Mouse (Mus musculus) forebrain, postnatal 0 days (tissue): ENCODE results near the gene Ip6k2. TPM values are rescaled to one million over a fixed set of nuclear protein-coding genes. Genes with fewer than 3 reads are reported as not detected.
A peak's percentile ranks its signal among the peaks of the same experiment; 100 is the strongest.

Experiments
- ATAC-seq: fragments of 200-750 bp; cut with Nextera tagmentation; 2 replicates; pipeline ENCODE4 v1.8.0; 2017; ENCODE audit warnings: mild to moderate bottlenecking, moderate library complexity
- DNase-seq: peaks from one replicate; pipeline ENCODE4 v3.0.0-alpha.2; 2015
- H3K27ac ChIP-seq: fragments of 300-500 bp; sonication (generic); 2 replicates; pipeline ENCODE4 v1.5.1; 2014; ENCODE audit warnings: low read depth, mild to moderate bottlenecking, antibody characterized with exemption, low read length, moderate library complexity, mixed read lengths
- H3K27me3 ChIP-seq: fragments of 300-500 bp; sonication (generic); 2 replicates; pipeline ENCODE4 v1.6.1; 2014; ENCODE audit warnings: mild to moderate bottlenecking, low read length, mixed read lengths; ENCODE audit not compliant: insufficient read depth
- H3K36me3 ChIP-seq: fragments of 300-500 bp; sonication (generic); 2 replicates; pipeline ENCODE4 v1.6.1; 2014; ENCODE audit warnings: mild to moderate bottlenecking, moderate library complexity; ENCODE audit not compliant: insufficient read depth
- H3K4me1 ChIP-seq: fragments of 300-500 bp; sonication (generic); 2 replicates; pipeline ENCODE4 v1.6.1; 2014; ENCODE audit warnings: antibody characterized with exemption; ENCODE audit not compliant: insufficient read depth
- H3K4me2 ChIP-seq: fragments of 300-500 bp; sonication (generic); 2 replicates; pipeline ENCODE4 v1.6.1; 2014; ENCODE audit warnings: low read depth, mild to moderate bottlenecking, moderate library complexity
- H3K4me3 ChIP-seq: fragments of 300-500 bp; sonication (generic); 2 replicates; pipeline ENCODE4 v1.5.1; 2014; ENCODE audit warnings: low read depth, low read length, mixed read lengths
- H3K9ac ChIP-seq: fragments of 300-500 bp; sonication (generic); 2 replicates; pipeline ENCODE4 v1.6.1; 2014; ENCODE audit warnings: mild to moderate bottlenecking
- H3K9me3 ChIP-seq: fragments of 300-500 bp; sonication (generic); 2 replicates; pipeline ENCODE4 v1.6.1; 2016; ENCODE audit warnings: low read length
- CTCF ChIP-seq: sonication (generic); IDR thresholded peaks from 2 replicates; pipeline ENCODE4 v1.5.1; 2016; ENCODE audit warnings: antibody characterized with exemption, control low read depth, low read depth
- WGBS: fragments of 180-500 bp; shearing (Covaris S2); extraction: QIAGEN DNeasy Blood & Tissue Kit; methylation state at CpG from one replicate; pipeline ENCODE4 v1.1.7; 2014; 5-methylcytosine and 5-hydroxymethylcytosine counted together
- polyA plus RNA-seq: library from polyadenylated mRNA; unstranded; fragments of >200 nt; fragmentation: Nextera tagmentation; extraction: Ambion mirVana; gene quantifications from 2 replicates; pipeline ENCODE4 v1.2.1, GENCODE M21; 2015
- total RNA-seq: library from RNA; depleted of rRNA; stranded (reverse); fragments of >200 nt; gene quantifications from 2 replicates; pipeline ENCODE4 v1.2.3, GENCODE M21; 2014

The Ip6k2 gene
- total and polyA plus RNA-seq, 2 experiments from 2014 or later, result 140 to 218 TPM

GRCm38 (mm10) chr9:108826700-108827340, 43.2 kb downstream of the Ip6k2 start:
- TF ChIP-seq CTCF, result no peak
- H3K36me3 ChIP-seq, result peaks cover 31% of the 10 kb centered on the region
- peak overlapping the region; percentile 88 for H3K9ac ChIP-seq
- H3K4me2 ChIP-seq, result peak overlapping the region; percentile 88
- peak overlapping the region; percentile 80 for H3K4me3 ChIP-seq
- DNase-seq, result peak; percentile 79
- WGBS, result 2% methylated on average over 39 of the region's 39 CpGs
- ATAC-seq, result no peak
- H3K4me1 ChIP-seq, result peaks cover 25% of the 10 kb centered on the region
- H3K9me3 ChIP-seq, result no peaks in the 10 kb centered on the region
- H3K27me3 ChIP-seq, result no peaks in the 10 kb centered on the region
- peak overlapping the region; percentile 89 for H3K27ac ChIP-seq

DNA sequence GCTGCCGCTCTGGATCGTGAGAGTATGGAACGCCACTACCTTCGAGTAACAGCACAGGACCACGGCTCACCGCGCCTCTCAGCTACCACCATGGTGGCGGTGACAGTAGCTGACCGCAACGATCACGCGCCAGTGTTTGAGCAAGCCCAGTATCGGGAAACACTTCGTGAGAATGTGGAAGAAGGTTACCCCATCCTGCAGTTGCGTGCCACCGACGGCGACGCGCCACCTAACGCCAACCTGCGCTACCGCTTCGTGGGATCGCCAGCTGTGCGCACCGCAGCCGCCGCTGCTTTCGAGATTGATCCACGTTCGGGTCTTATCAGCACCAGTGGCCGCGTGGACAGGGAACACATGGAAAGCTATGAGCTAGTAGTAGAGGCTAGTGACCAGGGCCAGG, 43.9 kb downstream of the Ip6k2 start:
- WGBS, result 11% methylated on average over 34 of the region's 34 CpGs
- H3K4me2 ChIP-seq, result peak overlapping the region; percentile 88
- no peaks in the 10 kb centered on the region for H3K27me3 ChIP-seq
- H3K4me3 ChIP-seq, result peak overlapping the region; percentile 80
- no peak; the same call in 1 of the 2 replicates for TF ChIP-seq CTCF
- DNase-seq, result peak; percentile 45
- H3K9me3 ChIP-seq, result no peaks in the 10 kb centered on the region
- H3K4me1 ChIP-seq, result peaks cover 31% of the 10 kb centered on the region
- peaks cover 36% of the 10 kb centered on the region for H3K36me3 ChIP-seq
- H3K9ac ChIP-seq, result peak overlapping the region; percentile 88
- no peak overlapping the region for H3K27ac ChIP-seq
- no peak for ATAC-seq

GRCm38 (mm10) chr9:108827906-108828305, 44.3 kb downstream of the Ip6k2 start:
- Histone ChIP-seq H3K4me2 (peak overlapping the region; percentile 88), H3K27ac (no peak overlapping the region), H3K9ac (no peak overlapping the region; the same call in 1 of the 2 replicates), H3K27me3 (no peaks in the 10 kb centered on the region), H3K4me1 (peaks cover 32% of the 10 kb centered on the region), H3K9me3 (no peaks in the 10 kb centered on the region), H3K4me3 (no peak overlapping the region; the same call in 1 of the 2 replicates), H3K36me3 (peaks cover 41% of the 10 kb centered on the region)
- WGBS, result 68% methylated on average over 18 of the region's 18 CpGs
- no peak for ATAC-seq
- no peak for TF ChIP-seq CTCF
- no peak for DNase-seq

GRCm38 (mm10) chr9:108831637-108832036, 48.0 kb downstream of the Ip6k2 start:
- Histone ChIP-seq H3K4me2 (peak overlapping the region; percentile 53), H3K4me1 (peaks cover 32% of the 10 kb centered on the region), H3K9ac (0 out of 2 replicates have a peak overlapping the region, but pooled peaks have one; percentile 28), H3K36me3 (peaks cover 78% of the 10 kb centered on the region), H3K27ac (no peak overlapping the region), H3K4me3 (peak overlapping the region; percentile 28; the same call in 1 of the 2 replicates), H3K9me3 (no peaks in the 10 kb centered on the region), H3K27me3 (no peaks in the 10 kb centered on the region)
- TF ChIP-seq CTCF, result no peak
- no peak for ATAC-seq
- DNase-seq, result no peak
- 12% methylated on average over 23 of the region's 23 CpGs for WGBS

DNA sequence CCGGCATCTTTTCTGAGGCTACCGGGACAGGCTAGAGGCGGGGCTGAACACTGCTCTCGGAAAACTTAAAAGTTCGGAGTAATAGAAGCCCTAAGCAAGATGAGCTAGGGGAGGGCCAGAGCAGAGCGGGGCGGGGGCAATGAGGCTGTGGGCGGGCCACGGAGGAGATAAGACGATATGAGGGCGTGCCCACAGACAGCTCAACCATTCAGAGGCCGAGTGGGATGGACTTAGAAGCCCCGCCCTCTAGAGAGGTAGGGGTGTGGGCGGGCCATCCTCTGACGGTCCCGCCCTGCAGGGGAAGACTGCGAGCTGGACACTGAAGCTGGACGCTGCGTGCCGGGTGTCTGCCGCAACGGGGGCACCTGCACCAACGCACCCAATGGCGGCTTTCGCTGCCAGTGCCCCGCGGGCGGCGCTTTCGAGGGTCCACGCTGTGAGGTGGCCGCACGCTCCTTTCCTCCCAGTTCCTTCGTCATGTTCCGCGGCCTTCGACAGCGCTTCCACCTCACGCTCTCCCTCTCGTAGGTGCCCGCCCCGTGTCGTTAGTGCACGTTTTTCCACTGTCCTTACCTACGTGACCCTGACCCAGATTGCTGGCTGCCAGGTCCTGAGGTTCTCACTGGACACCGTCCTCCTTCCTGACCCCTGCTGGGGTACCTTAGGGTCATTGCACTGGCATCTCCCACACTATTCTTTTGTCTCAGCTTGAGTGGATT, 49.0 kb downstream of the Ip6k2 start:
- 8% methylated on average over 46 of the region's 46 CpGs for WGBS
- peak overlapping the region; percentile 28; the same call in 1 of the 2 replicates for H3K9ac ChIP-seq
- no peak for TF ChIP-seq CTCF

DNA sequence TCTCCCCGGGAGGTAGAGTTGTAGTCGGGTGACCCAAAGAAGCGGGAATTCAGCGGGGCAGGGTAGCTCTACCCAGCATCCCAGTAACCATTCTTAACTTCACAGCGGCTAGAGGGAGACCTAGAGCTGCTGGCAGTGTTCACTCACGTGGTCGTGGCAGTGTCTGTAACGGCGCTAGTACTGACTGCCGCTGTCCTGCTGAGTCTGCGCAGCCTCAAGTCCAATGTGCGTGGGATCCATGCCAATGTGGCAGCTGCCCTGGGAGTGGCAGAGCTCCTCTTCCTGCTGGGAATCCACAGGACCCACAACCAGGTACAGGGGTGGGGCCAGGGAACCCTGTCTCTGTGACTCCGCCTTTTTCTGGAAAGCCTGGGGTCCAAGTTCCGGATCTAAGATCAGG, 59.4 kb downstream of the Ip6k2 start:
- Histone ChIP-seq H3K4me1 (no peaks in the 10 kb centered on the region), H3K27ac (no peak overlapping the region), H3K9me3 (no peaks in the 10 kb centered on the region), H3K4me3 (no peak overlapping the region), H3K36me3 (peaks cover 92% of the 10 kb centered on the region), H3K9ac (no peak overlapping the region), H3K4me2 (no peak overlapping the region), H3K27me3 (no peaks in the 10 kb centered on the region)
- peak; percentile 44; the same call in 1 of the 2 replicates for ATAC-seq
- peak; percentile 49 for TF ChIP-seq CTCF
- WGBS, result 19% methylated on average over 14 of the region's 14 CpGs
- DNase-seq, result peak; percentile 48

More for the DNA sequence above, 49.0 kb downstream of the Ip6k2 start:
- Histone ChIP-seq H3K4me3 (peak overlapping the region; percentile 28), H3K27me3 (no peaks in the 10 kb centered on the region), H3K36me3 (peaks cover 86% of the 10 kb centered on the region), H3K4me2 (peak overlapping the region; percentile 53), H3K9me3 (no peaks in the 10 kb centered on the region), H3K4me1 (peaks cover 27% of the 10 kb centered on the region), H3K27ac (no peak overlapping the region)
- DNase-seq, result peak; percentile 81
- peak; percentile 94 for ATAC-seq

DNA sequence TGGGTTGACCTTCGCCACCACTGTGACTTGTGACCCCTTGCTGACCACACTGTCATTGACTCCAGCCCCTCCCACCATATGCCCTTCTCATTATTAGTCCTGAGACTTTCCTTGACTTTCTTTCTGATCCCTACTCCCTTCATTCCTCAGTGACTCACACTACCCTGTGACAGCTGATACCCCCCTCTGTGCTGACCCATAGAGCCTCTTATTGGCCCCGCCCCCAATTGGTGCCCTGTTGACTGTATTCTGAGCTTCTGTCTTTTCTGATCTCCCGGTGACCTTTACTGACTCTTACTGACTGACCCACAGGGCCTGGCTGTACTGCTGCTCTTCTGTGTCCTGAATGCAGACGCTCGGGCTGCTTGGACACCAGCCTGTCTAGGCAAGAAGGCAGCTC, 61.8 kb downstream of the Ip6k2 start:
- ATAC-seq (no peak), DNase-seq (no peak)
- WGBS, result 83% methylated on average over 5 of the region's 5 CpGs
- no peak overlapping the region for H3K4me2 ChIP-seq
- H3K36me3 ChIP-seq, result peaks cover 97% of the 10 kb centered on the region
- H3K4me1 ChIP-seq, result no peaks in the 10 kb centered on the region
- H3K9me3 ChIP-seq, result no peaks in the 10 kb centered on the region
- H3K9ac ChIP-seq, result no peak overlapping the region
- H3K27ac ChIP-seq, result no peak overlapping the region
- no peak for TF ChIP-seq CTCF
- H3K27me3 ChIP-seq, result no peaks in the 10 kb centered on the region
- H3K4me3 ChIP-seq, result no peak overlapping the region
